Mouse (Mus musculus) heart, embryonic 10.5 days (tissue): ENCODE results near the gene Ercc6. TPM values are rescaled to one million over a fixed set of nuclear protein-coding genes. Genes with fewer than 3 reads are reported as not detected.

ENCODE experiments used
- DNase-seq: peaks from one replicate; pipeline ENCODE4 v3.0.0-alpha.2; 2017; ENCODE audit warnings: low spot score
- H3K27ac ChIP-seq: fragments of 300-500 bp; sonication (generic); 2 replicates; pipeline ENCODE4 v1.5.1; 2016; ENCODE audit warnings: mild to moderate bottlenecking
- H3K27me3 ChIP-seq: fragments of 300-500 bp; sonication (generic); 2 replicates; pipeline ENCODE4 v1.6.1; 2016; ENCODE audit warnings: mild to moderate bottlenecking; ENCODE audit not compliant: poor library complexity, insufficient read depth, severe bottlenecking
- H3K36me3 ChIP-seq: fragments of 300-500 bp; sonication (generic); 2 replicates; pipeline ENCODE4 v1.6.1; 2016; ENCODE audit warnings: mild to moderate bottlenecking, moderate library complexity
- H3K4me1 ChIP-seq: fragments of 300-500 bp; sonication (generic); 2 replicates; pipeline ENCODE4 v1.6.1; 2016; ENCODE audit warnings: mild to moderate bottlenecking
- H3K4me3 ChIP-seq: fragments of 300-500 bp; sonication (generic); 2 replicates; pipeline ENCODE4 v1.5.1; 2016; ENCODE audit warnings: mild to moderate bottlenecking, moderate library complexity
- H3K9me3 ChIP-seq: fragments of 300-500 bp; sonication (generic); 2 replicates; pipeline ENCODE4 v1.6.1; 2016; ENCODE audit warnings: mild to moderate bottlenecking, moderate library complexity
- WGBS: fragments of 180-500 bp; shearing (Covaris S2); methylation state at CpG from one replicate; pipeline ENCODE4 v1.1.7; 2016; 5-methylcytosine and 5-hydroxymethylcytosine counted together
- polyA plus RNA-seq: library from polyadenylated mRNA; unstranded; fragments of >200 nt; fragmentation: Nextera tagmentation; extraction: Ambion mirVana; gene quantifications from 2 replicates; pipeline ENCODE4 v1.2.1, GENCODE M21; 2016

Gene Ercc6
- polyA plus RNA-seq, 1 experiment from 2014 or later, result 23.5 TPM

GRCm38 (mm10) chr14:32598437-32599219, 85.3 kb downstream of the Ercc6 start:
- Histone ChIP-seq H3K27ac (no peak overlapping the region), H3K36me3 (no peaks in the 10 kb centered on the region), H3K27me3 (peaks cover 100% of the 10 kb centered on the region), H3K4me3 (no peak overlapping the region), H3K4me1 (peaks cover 22% of the 10 kb centered on the region), H3K9me3 (no peaks in the 10 kb centered on the region)
- WGBS, result 6% methylated on average over 23 of the region's 23 CpGs
- no peak for DNase-seq

GRCm38 (mm10) chr14:32599290-32600041, 86.1 kb downstream of the Ercc6 start, which contains the start of gene Prrxl1:
Prrxl1 (plus strand) TSS chr14:32599407.
- H3K4me3 ChIP-seq, result peak within 1 kb of the TSS; percentile 52
- WGBS, result 1% methylated on average over 53 of the region's 53 CpGs
- H3K4me1 ChIP-seq, result peaks cover 22% of the 10 kb centered on the region
- DNase-seq, result no peak
- H3K27me3 ChIP-seq, result peaks cover 99% of the 10 kb centered on the region
- H3K36me3 ChIP-seq, result no peaks in the 10 kb centered on the region
- no peak within 1 kb of the TSS for H3K27ac ChIP-seq
- no peaks in the 10 kb centered on the region for H3K9me3 ChIP-seq

- Histone ChIP-seq H3K4me3 (peak overlapping the region; percentile 52), H3K9me3 (no peaks in the 10 kb centered on the region), H3K4me1 (peaks cover 22% of the 10 kb centered on the region), H3K27me3 (peaks cover 93% of the 10 kb centered on the region), H3K36me3 (no peaks in the 10 kb centered on the region), H3K27ac (no peak overlapping the region)
- DNase-seq, result no peak
- WGBS, result 4% methylated on average over 16 of the region's 16 CpGs
Observed at GRCm38 (mm10) chr14:32600110-32600509, 86.8 kb downstream of the Ercc6 start.

- H3K4me1 ChIP-seq, result 0 out of 2 replicates have a peak, but pooled peaks cover 3% of the 10 kb centered on the region
- H3K27me3 ChIP-seq, result peaks cover 72% of the 10 kb centered on the region
- WGBS, result 56% methylated on average over 15 of the region's 15 CpGs
- no peak for DNase-seq
- H3K27ac ChIP-seq, result no peak overlapping the region
- no peaks in the 10 kb centered on the region for H3K9me3 ChIP-seq
- no peaks in the 10 kb centered on the region for H3K36me3 ChIP-seq
- H3K4me3 ChIP-seq, result no peak overlapping the region
Observed at GRCm38 (mm10) chr14:32605508-32605907, 92.2 kb downstream of the Ercc6 start.

GRCm38 (mm10) chr14:32606316-32606715, 93.0 kb downstream of the Ercc6 start:
- peaks cover 64% of the 10 kb centered on the region for H3K27me3 ChIP-seq
- DNase-seq, result no peak
- WGBS, result 74% methylated on average over 8 of the region's 8 CpGs
- no peak overlapping the region for H3K4me3 ChIP-seq
- H3K27ac ChIP-seq, result no peak overlapping the region
- no peaks in the 10 kb centered on the region for H3K9me3 ChIP-seq
- 0 out of 2 replicates have a peak, but pooled peaks cover 3% of the 10 kb centered on the region for H3K4me1 ChIP-seq
- no peaks in the 10 kb centered on the region for H3K36me3 ChIP-seq

- H3K4me3 ChIP-seq, result no peak overlapping the region
- H3K4me1 ChIP-seq, result 0 out of 2 replicates have a peak, but pooled peaks cover 3% of the 10 kb centered on the region
- H3K27me3 ChIP-seq, result peaks cover 38% of the 10 kb centered on the region
- H3K9me3 ChIP-seq, result no peaks in the 10 kb centered on the region
- H3K36me3 ChIP-seq, result no peaks in the 10 kb centered on the region
- no peak for DNase-seq
- 22% methylated on average over 3 of the region's 3 CpGs for WGBS
- no peak overlapping the region for H3K27ac ChIP-seq
Observed at GRCm38 (mm10) chr14:32609392-32609791, 96.1 kb downstream of the Ercc6 start.

- no peak for DNase-seq
- Histone ChIP-seq H3K4me1 (no peaks in the 10 kb centered on the region), H3K27me3 (0 out of 2 replicates have a peak, but pooled peaks cover 6% of the 10 kb centered on the region), H3K4me3 (no peak overlapping the region), H3K36me3 (no peaks in the 10 kb centered on the region), H3K9me3 (no peaks in the 10 kb centered on the region), H3K27ac (no peak overlapping the region)
- WGBS, result 81% methylated on average over 5 of the region's 5 CpGs
Observed at GRCm38 (mm10) chr14:32617253-32617652, 103.9 kb downstream of the Ercc6 start.

GRCm38 (mm10) chr14:32624245-32624644, 110.9 kb downstream of the Ercc6 start:
- H3K36me3 ChIP-seq, result no peaks in the 10 kb centered on the region
- H3K4me1 ChIP-seq, result peaks cover 10% of the 10 kb centered on the region
- H3K9me3 ChIP-seq, result no peaks in the 10 kb centered on the region
- 0 out of 2 replicates have a peak, but pooled peaks cover 7% of the 10 kb centered on the region for H3K27me3 ChIP-seq
- 73% methylated on average over 3 of the region's 3 CpGs for WGBS
- no peak overlapping the region for H3K27ac ChIP-seq
- no peak for DNase-seq
- H3K4me3 ChIP-seq, result no peak overlapping the region

- peak; percentile 60 for DNase-seq
- no peaks in the 10 kb centered on the region for H3K9me3 ChIP-seq
- H3K36me3 ChIP-seq, result no peaks in the 10 kb centered on the region
- 83% methylated on average over 7 of the region's 7 CpGs for WGBS
- no peak overlapping the region for H3K27ac ChIP-seq
- peaks cover 16% of the 10 kb centered on the region for H3K4me1 ChIP-seq
- 0 out of 2 replicates have a peak, but pooled peaks cover 7% of the 10 kb centered on the region for H3K27me3 ChIP-seq
- no peak overlapping the region for H3K4me3 ChIP-seq
Observed at GRCm38 (mm10) chr14:32624811-32625210, 111.5 kb downstream of the Ercc6 start.

- H3K9me3 ChIP-seq, result no peaks in the 10 kb centered on the region
- H3K27ac ChIP-seq, result no peak overlapping the region
- no peaks in the 10 kb centered on the region for H3K36me3 ChIP-seq
- DNase-seq, result no peak
- 38% methylated on average over 2 of the region's 2 CpGs for WGBS
- peaks cover 11% of the 10 kb centered on the region for H3K27me3 ChIP-seq
- peaks cover 17% of the 10 kb centered on the region for H3K4me1 ChIP-seq
- H3K4me3 ChIP-seq, result no peak overlapping the region
Observed at GRCm38 (mm10) chr14:32627271-32627670, 114.0 kb downstream of the Ercc6 start.

GRCm38 (mm10) chr14:32628584-32628983, 115.3 kb downstream of the Ercc6 start:
- DNase-seq, result no peak
- peak overlapping the region; percentile 57; the same call in 1 of the 2 replicates for H3K27ac ChIP-seq
- H3K4me3 ChIP-seq, result peak overlapping the region; percentile 45
- H3K4me1 ChIP-seq, result peaks cover 17% of the 10 kb centered on the region
- H3K36me3 ChIP-seq, result no peaks in the 10 kb centered on the region
- WGBS, result 31% methylated on average over 10 of the region's 10 CpGs
- peaks cover 24% of the 10 kb centered on the region for H3K27me3 ChIP-seq
- H3K9me3 ChIP-seq, result no peaks in the 10 kb centered on the region
